Comparison of ENCODE assay signal across 8 mouse cellular contexts in genomic region chr17:86753130-86753821, GRCm38 (mm10). TPM values are rescaled to one million over a fixed set of nuclear protein-coding genes. Genes with fewer than 3 reads are reported as not detected.
DNase-seq lines count a peak whose midpoint lies in the region; ATAC-seq lines count a peak whose summit lies in the region.

Epas1 (plus strand) TSS chr17:86753700.

- H3K4me2 ChIP-seq in hindbrain, embryonic 12.5 days (replicated peaks) = peak within 1 kb of the TSS; percentile 92

- WGBS in hindbrain, embryonic 12.5 days = under 1% methylated on average over 57 of the region's 60 CpGs

- peaks cover 27% of the 10 kb centered on the region for H3K4me1 ChIP-seq in hindbrain, embryonic 12.5 days

- peaks cover 78% of the 10 kb centered on the region for H3K27me3 ChIP-seq in hindbrain, embryonic 12.5 days

- H3K9ac ChIP-seq in hindbrain, embryonic 12.5 days = peak within 1 kb of the TSS; percentile 39

- peak; percentile 94 for ATAC-seq in hindbrain, embryonic 12.5 days (ENCODE audit: low FRiP score)

- H3K4me3 ChIP-seq in hindbrain, embryonic 12.5 days = peak within 1 kb of the TSS; percentile 51

- H3K27ac ChIP-seq in hindbrain, embryonic 12.5 days = no peak within 1 kb of the TSS

- H3K36me3 ChIP-seq in hindbrain, embryonic 12.5 days = no peaks in the 10 kb centered on the region

- DNase-seq in NIH3T3 (ENCODE audit: low read depth) = peak; percentile 31
- peak; percentile 81 to 85 for DNase-seq in cerebellum, postnatal 10 days
- peak; percentile 47 to 57 for DNase-seq in frontal cortex, postnatal 25 days (ENCODE audit: low spot score in 2 of 2)
- DNase-seq in layer of hippocampus, postnatal 14 days (ENCODE audit: low spot score in 2 of 2) = peak; percentile 62 to 76
- DNase-seq in lung, postnatal 10 days = peak; percentile 92
- peak; percentile 75 for DNase-seq in ovary, postnatal 10 days (ENCODE audit: low spot score)
- peak; percentile 79 for DNase-seq in thymus, postnatal 0 days (ENCODE audit: low spot score)

- no peaks in the 10 kb centered on the region for H3K9me3 ChIP-seq in hindbrain, embryonic 12.5 days (replicated peaks)

RNA-seq across cellular contexts. Expression of gene Epas1, which starts in this region (rescaled TPM):
- 4.0 and 4.4 TPM in 2 replicates for polyA plus RNA-seq in hindbrain, embryonic 12.5 days (2016; fragmentation: Nextera tagmentation; extraction: Ambion mirVana)
- 100 to 1,000 TPM; 105 to 106 TPM for total RNA-seq in layer of hippocampus, postnatal 14 days (2021)
- polyA plus RNA-seq in thymus, postnatal 0 days (2015; fragmentation: Nextera tagmentation; extraction: Ambion mirVana) = 1.6 and 2.4 TPM in 2 replicates

Comparison
In these comparisons a context has a peak if more than half of its experiments do, and no peak if none do; other contexts are left out.
1. DNase-seq: peak in every context shown above with its lines; median percentile 92 in lung, postnatal 10 days; 83 in cerebellum, postnatal 10 days; 79 in thymus, postnatal 0 days; 75 in ovary, postnatal 10 days; 69 in layer of hippocampus, postnatal 14 days; 52 in frontal cortex, postnatal 25 days; 31 in NIH3T3.